Mouse (Mus musculus): Measurements from ENCODE around the gene Itk. TPM values are rescaled to one million over a fixed set of nuclear protein-coding genes. Genes with fewer than 3 reads are reported as not detected.

Gene Itk
- polyA plus RNA-seq, 1 experiment from 2014 or later, result 0.16 TPM

GRCm38 (mm10) chr11:46304093-46304492 lies 85.2 kb downstream of the Itk start:
- ATAC-seq (ENCODE audit: low FRiP score, low TSS enrichment), result no peak
- Histone ChIP-seq H3K9ac (replicated peaks; ENCODE audit: low read length) (no peak overlapping the region), H3K27ac (ENCODE audit: low read length) (no peak overlapping the region), H3K9me3 (ENCODE audit: low read length) (no peaks in the 10 kb centered on the region), H3K27me3 (ENCODE audit: insufficient read depth, low read length) (no peaks in the 10 kb centered on the region), H3K4me1 (ENCODE audit: insufficient read depth, low read length) (peaks cover 16% of the 10 kb centered on the region), H3K4me2 (replicated peaks; ENCODE audit: low read depth, low read length) (no peak overlapping the region), H3K36me3 (ENCODE audit: insufficient read depth, low read length) (no peaks in the 10 kb centered on the region), H3K4me3 (ENCODE audit: low read length) (no peak overlapping the region)
- WGBS, result 81% methylated on average over 10 of the region's 10 CpGs

- Histone ChIP-seq H3K4me2 (replicated peaks; ENCODE audit: low read depth, low read length) (no peak overlapping the region), H3K9me3 (ENCODE audit: low read length) (no peaks in the 10 kb centered on the region), H3K36me3 (ENCODE audit: insufficient read depth, low read length) (no peaks in the 10 kb centered on the region), H3K27me3 (ENCODE audit: insufficient read depth, low read length) (no peaks in the 10 kb centered on the region), H3K4me3 (ENCODE audit: low read length) (no peak overlapping the region), H3K4me1 (ENCODE audit: insufficient read depth, low read length) (peaks cover 25% of the 10 kb centered on the region), H3K27ac (ENCODE audit: low read length) (no peak overlapping the region), H3K9ac (replicated peaks; ENCODE audit: low read length) (no peak overlapping the region)
- no peak for ATAC-seq (ENCODE audit: low FRiP score, low TSS enrichment)
- 92% methylated on average over 9 of the region's 9 CpGs for WGBS
Observed at GRCm38 (mm10) chr11:46302471-46302870, 86.8 kb downstream of the Itk start.

GRCm38 (mm10) chr11:46301579-46302248 lies 87.6 kb downstream of the Itk start:
- H3K4me3 ChIP-seq (ENCODE audit: low read length), result no peak overlapping the region
- H3K4me2 ChIP-seq (replicated peaks; ENCODE audit: low read depth, low read length), result no peak overlapping the region
- no peaks in the 10 kb centered on the region for H3K36me3 ChIP-seq (ENCODE audit: insufficient read depth, low read length)
- H3K9ac ChIP-seq (replicated peaks; ENCODE audit: low read length), result no peak overlapping the region
- H3K27me3 ChIP-seq (ENCODE audit: insufficient read depth, low read length), result no peaks in the 10 kb centered on the region
- no peaks in the 10 kb centered on the region for H3K9me3 ChIP-seq (ENCODE audit: low read length)
- peaks cover 24% of the 10 kb centered on the region for H3K4me1 ChIP-seq (ENCODE audit: insufficient read depth, low read length)
- no peak for ATAC-seq (ENCODE audit: low FRiP score, low TSS enrichment)
- H3K27ac ChIP-seq (ENCODE audit: low read length), result no peak overlapping the region
- 87% methylated on average over 23 of the region's 23 CpGs for WGBS

GRCm38 (mm10) chr11:46299901-46300300 lies 89.4 kb downstream of the Itk start:
- Histone ChIP-seq H3K27ac (ENCODE audit: low read length) (no peak overlapping the region), H3K27me3 (ENCODE audit: insufficient read depth, low read length) (no peaks in the 10 kb centered on the region), H3K36me3 (ENCODE audit: insufficient read depth, low read length) (no peaks in the 10 kb centered on the region), H3K9ac (replicated peaks; ENCODE audit: low read length) (no peak overlapping the region), H3K9me3 (ENCODE audit: low read length) (no peaks in the 10 kb centered on the region), H3K4me2 (replicated peaks; ENCODE audit: low read depth, low read length) (no peak overlapping the region), H3K4me1 (ENCODE audit: insufficient read depth, low read length) (peaks cover 16% of the 10 kb centered on the region), H3K4me3 (ENCODE audit: low read length) (no peak overlapping the region)
- no peak for ATAC-seq (ENCODE audit: low FRiP score, low TSS enrichment)
- WGBS, result 78% methylated on average over 6 of the region's 6 CpGs

- Histone ChIP-seq H3K4me2 (replicated peaks; ENCODE audit: low read depth, low read length) (no peak overlapping the region), H3K9ac (replicated peaks; ENCODE audit: low read length) (no peak overlapping the region), H3K9me3 (ENCODE audit: low read length) (no peaks in the 10 kb centered on the region), H3K4me1 (ENCODE audit: insufficient read depth, low read length) (peaks cover 22% of the 10 kb centered on the region), H3K27ac (ENCODE audit: low read length) (peak overlapping the region; percentile 3; the same call in 1 of the 2 replicates), H3K4me3 (ENCODE audit: low read length) (no peak overlapping the region), H3K27me3 (ENCODE audit: insufficient read depth, low read length) (no peaks in the 10 kb centered on the region), H3K36me3 (ENCODE audit: insufficient read depth, low read length) (no peaks in the 10 kb centered on the region)
- 41% methylated on average over 13 of the region's 13 CpGs for WGBS
- peak; percentile 47; the same call in 1 of the 2 replicates for ATAC-seq (ENCODE audit: low FRiP score, low TSS enrichment)
Observed at GRCm38 (mm10) chr11:46298889-46299785, 90.2 kb downstream of the Itk start.

- Histone ChIP-seq H3K4me1 (ENCODE audit: insufficient read depth, low read length) (peaks cover 33% of the 10 kb centered on the region), H3K36me3 (ENCODE audit: insufficient read depth, low read length) (no peaks in the 10 kb centered on the region), H3K9ac (replicated peaks; ENCODE audit: low read length) (no peak overlapping the region), H3K4me2 (replicated peaks; ENCODE audit: low read depth, low read length) (no peak overlapping the region), H3K9me3 (ENCODE audit: low read length) (no peaks in the 10 kb centered on the region), H3K4me3 (ENCODE audit: low read length) (no peak overlapping the region), H3K27ac (ENCODE audit: low read length) (no peak overlapping the region), H3K27me3 (ENCODE audit: insufficient read depth, low read length) (no peaks in the 10 kb centered on the region)
- ATAC-seq (ENCODE audit: low FRiP score, low TSS enrichment), result no peak
- WGBS, result 62% methylated on average over 11 of the region's 11 CpGs
Observed at GRCm38 (mm10) chr11:46294390-46294789, 94.9 kb downstream of the Itk start.

GRCm38 (mm10) chr11:46293491-46293890 lies 95.8 kb downstream of the Itk start:
- ATAC-seq (ENCODE audit: low FRiP score, low TSS enrichment), result peak; percentile 68; the same call in 1 of the 2 replicates
- 71% methylated on average over 5 of the region's 5 CpGs for WGBS

GRCm38 (mm10) chr11:46290988-46291405 lies 98.3 kb downstream of the Itk start:
- H3K4me2 ChIP-seq (replicated peaks; ENCODE audit: low read depth, low read length), result no peak overlapping the region
- H3K27ac ChIP-seq (ENCODE audit: low read length), result peak overlapping the region; percentile 56; the same call in 1 of the 2 replicates
- no peak overlapping the region for H3K9ac ChIP-seq (replicated peaks; ENCODE audit: low read length)
- no peak overlapping the region for H3K4me3 ChIP-seq (ENCODE audit: low read length)
- no peaks in the 10 kb centered on the region for H3K9me3 ChIP-seq (ENCODE audit: low read length)
- peak; percentile 20; the same call in 1 of the 2 replicates for ATAC-seq (ENCODE audit: low FRiP score, low TSS enrichment)
- H3K36me3 ChIP-seq (ENCODE audit: insufficient read depth, low read length), result no peaks in the 10 kb centered on the region
- H3K27me3 ChIP-seq (ENCODE audit: insufficient read depth, low read length), result no peaks in the 10 kb centered on the region
- peaks cover 22% of the 10 kb centered on the region for H3K4me1 ChIP-seq (ENCODE audit: insufficient read depth, low read length)
- 15% methylated on average over 10 of the region's 10 CpGs for whole genome bisulfite sequencing

More at GRCm38 (mm10) chr11:46293491-46293890, 95.8 kb downstream of the Itk start:
- H3K27me3 ChIP-seq (ENCODE audit: insufficient read depth, low read length), result no peaks in the 10 kb centered on the region
- H3K4me1 ChIP-seq (ENCODE audit: insufficient read depth, low read length), result peaks cover 29% of the 10 kb centered on the region
- no peaks in the 10 kb centered on the region for H3K9me3 ChIP-seq (ENCODE audit: low read length)
- peak overlapping the region; percentile 46; the same call in 1 of the 2 replicates for H3K27ac ChIP-seq (ENCODE audit: low read length)
- no peak overlapping the region for H3K4me2 ChIP-seq (replicated peaks; ENCODE audit: low read depth, low read length)
- no peak overlapping the region for H3K9ac ChIP-seq (replicated peaks; ENCODE audit: low read length)
- no peak overlapping the region for H3K4me3 ChIP-seq (ENCODE audit: low read length)
- no peaks in the 10 kb centered on the region for H3K36me3 ChIP-seq (ENCODE audit: insufficient read depth, low read length)

- Histone ChIP-seq H3K4me1 (ENCODE audit: insufficient read depth, low read length) (peaks cover 21% of the 10 kb centered on the region), H3K9me3 (ENCODE audit: low read length) (no peaks in the 10 kb centered on the region), H3K27ac (ENCODE audit: low read length) (peak overlapping the region; percentile 13; the same call in 1 of the 2 replicates), H3K4me2 (replicated peaks; ENCODE audit: low read depth, low read length) (no peak overlapping the region), H3K36me3 (ENCODE audit: insufficient read depth, low read length) (no peaks in the 10 kb centered on the region), H3K27me3 (ENCODE audit: insufficient read depth, low read length) (no peaks in the 10 kb centered on the region), H3K4me3 (ENCODE audit: low read length) (no peak overlapping the region), H3K9ac (replicated peaks; ENCODE audit: low read length) (no peak overlapping the region)
- WGBS, result 57% methylated on average over 9 of the region's 9 CpGs
- ATAC-seq (ENCODE audit: low FRiP score, low TSS enrichment), result 0 out of 2 replicates have a peak, but pooled peaks have one; percentile 33
Observed at GRCm38 (mm10) chr11:46289561-46289960, 99.8 kb downstream of the Itk start.
